Mouse (Mus musculus): ENCODE data around the gene Rit1. TPM values are rescaled to one million over a fixed set of nuclear protein-coding genes. Genes with fewer than 3 reads are reported as not detected.
"Not testable (repeated sequence)": the region's sequence is repeated elsewhere in the genome, so short reads cannot be mapped to it uniquely, and the experiment has no call there.

The Rit1 gene
- polyA plus RNA-seq, 1 experiment from 2014 or later = 46.2 TPM

DNA sequence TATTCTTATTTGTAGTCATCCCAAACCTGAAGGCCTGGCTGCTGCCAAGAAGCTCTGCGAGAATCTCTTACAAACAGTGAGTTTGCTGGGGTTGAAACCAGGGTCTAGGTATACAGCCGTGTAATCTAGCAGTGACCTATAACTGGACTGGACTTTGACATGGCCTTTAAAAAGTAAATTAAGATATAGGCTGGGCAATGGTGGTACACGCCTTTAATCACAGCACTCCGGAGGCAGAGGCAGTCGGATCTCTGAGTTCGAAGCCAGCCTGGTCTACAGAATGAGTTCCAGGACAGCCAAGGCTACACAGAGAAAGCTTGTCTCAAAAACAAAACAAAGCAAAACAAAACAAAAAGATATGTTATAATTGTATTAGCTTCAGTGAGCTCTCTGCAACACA lies 17.8 kb upstream of the Rit1 start:
- no peak overlapping the region for H3K4me2 ChIP-seq (replicated peaks)
- H3K4me3 ChIP-seq = no peak overlapping the region
- H3K9me3 ChIP-seq = no peaks in the 10 kb centered on the region
- no peak overlapping the region for H3K9ac ChIP-seq
- ATAC-seq (ENCODE audit: insufficient number of reproducible peaks, insufficient read depth, low FRiP score, low TSS enrichment) = no peak
- no peaks in the 10 kb centered on the region for H3K27me3 ChIP-seq
- H3K27ac ChIP-seq = no peak overlapping the region
- no peaks in the 10 kb centered on the region for H3K4me1 ChIP-seq
- peaks cover 87% of the 10 kb centered on the region for H3K36me3 ChIP-seq
- WGBS = 92% methylated on average over 6 of the region's 6 CpGs

DNA sequence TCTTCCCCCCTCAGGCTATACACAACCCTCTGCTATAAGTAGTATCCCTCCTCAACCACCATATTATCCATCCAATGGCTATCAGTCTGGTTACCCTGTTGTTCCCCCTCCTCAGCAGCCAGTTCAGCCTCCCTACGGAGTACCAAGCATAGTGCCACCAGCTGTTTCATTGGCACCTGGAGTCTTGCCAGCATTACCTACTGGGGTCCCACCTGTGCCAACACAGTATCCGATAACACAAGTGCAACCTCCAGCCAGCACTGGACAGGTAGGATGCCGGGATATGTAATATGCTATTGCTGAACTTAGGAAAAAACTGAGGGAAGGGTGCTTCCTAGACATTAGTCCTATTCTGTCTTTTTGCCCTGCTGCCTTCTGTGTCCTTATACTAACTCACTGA lies 16.4 kb upstream of the Rit1 start:
- Histone ChIP-seq H3K36me3 (peaks cover 87% of the 10 kb centered on the region), H3K4me1 (no peaks in the 10 kb centered on the region), H3K27me3 (no peaks in the 10 kb centered on the region), H3K27ac (no peak overlapping the region), H3K4me2 (replicated peaks) (no peak overlapping the region), H3K9ac (no peak overlapping the region), H3K9me3 (no peaks in the 10 kb centered on the region), H3K4me3 (no peak overlapping the region)
- WGBS = 96% methylated on average over 3 of the region's 3 CpGs
- no peak for ATAC-seq (ENCODE audit: insufficient number of reproducible peaks, insufficient read depth, low FRiP score, low TSS enrichment)

DNA sequence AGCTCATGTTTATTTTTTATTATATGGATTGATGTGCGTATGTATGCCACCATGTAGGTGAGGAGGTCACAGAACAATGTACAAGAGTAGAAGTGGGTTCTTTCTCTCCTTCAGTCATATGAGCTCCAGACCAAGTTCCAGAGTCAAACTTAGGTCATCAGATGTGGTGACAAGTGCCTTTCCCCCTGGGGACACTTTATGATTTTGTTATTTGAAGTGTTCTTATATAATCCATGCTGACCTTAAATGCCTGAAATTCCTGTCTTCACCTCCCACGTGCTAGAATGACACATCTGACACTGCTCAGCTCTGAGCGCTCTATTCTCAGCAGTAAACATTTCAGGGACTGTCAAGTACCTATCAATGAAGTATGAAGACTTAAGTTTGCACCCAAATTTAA lies 15.4 kb upstream of the Rit1 start:
- no peak overlapping the region for H3K9ac ChIP-seq
- H3K27me3 ChIP-seq = no peaks in the 10 kb centered on the region
- H3K4me1 ChIP-seq = no peaks in the 10 kb centered on the region
- no peak overlapping the region for H3K27ac ChIP-seq
- ATAC-seq (ENCODE audit: insufficient number of reproducible peaks, insufficient read depth, low FRiP score, low TSS enrichment) = no peak
- no peak overlapping the region for H3K4me3 ChIP-seq
- H3K9me3 ChIP-seq = no peaks in the 10 kb centered on the region
- H3K4me2 ChIP-seq (replicated peaks) = no peak overlapping the region
- WGBS = 67% methylated on average over 3 of the region's 3 CpGs
- peaks cover 81% of the 10 kb centered on the region for H3K36me3 ChIP-seq

DNA sequence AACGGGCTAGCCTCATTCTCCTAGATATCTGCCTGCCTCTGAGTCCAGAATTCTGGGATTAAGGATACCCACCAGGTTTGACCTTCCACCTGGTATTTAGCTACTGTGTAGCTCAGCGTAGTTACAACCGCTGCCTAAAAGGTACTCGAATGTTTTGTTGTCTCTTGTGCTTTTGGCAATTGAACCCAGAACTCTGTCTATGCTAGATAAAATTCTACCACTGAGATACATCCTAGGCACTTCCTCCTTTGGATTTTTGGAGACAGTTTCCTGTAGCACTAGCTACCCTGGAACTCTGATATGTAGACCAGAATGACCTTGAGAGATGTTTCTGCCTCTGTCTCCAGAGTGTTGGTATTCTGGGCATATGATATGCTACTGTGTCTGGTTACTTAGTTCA lies 2.9 kb upstream of the Rit1 start:
- ATAC-seq (ENCODE audit: insufficient number of reproducible peaks, insufficient read depth, low FRiP score, low TSS enrichment) = no peak
- WGBS = 95% methylated on average over 4 of the region's 4 CpGs
- H3K27ac ChIP-seq = no peak overlapping the region

DNA sequence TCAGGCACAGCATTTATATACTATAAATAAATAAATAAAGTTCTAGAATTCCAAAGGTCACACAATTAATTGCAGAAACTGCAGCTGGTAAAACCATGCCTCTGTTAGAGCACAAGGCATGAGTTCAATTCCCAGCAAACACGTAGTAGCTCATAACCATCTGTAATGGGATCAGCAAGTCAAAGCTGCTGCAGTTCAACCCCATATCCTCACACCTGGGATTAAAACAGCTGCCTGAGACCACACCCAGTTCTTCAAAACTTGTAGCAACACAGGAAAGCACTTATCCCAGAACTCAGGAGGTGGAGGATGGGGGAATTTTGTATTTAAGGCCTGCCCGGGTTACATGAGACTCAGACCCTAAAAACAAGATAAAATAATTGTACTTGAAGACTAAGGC lies 1.9 kb upstream of the Rit1 start:
- Histone ChIP-seq H3K27me3 (no peaks in the 10 kb centered on the region), H3K9ac (no peak overlapping the region), H3K4me2 (replicated peaks) (no peak overlapping the region), H3K4me1 (peaks cover 19% of the 10 kb centered on the region; the same call in 1 of the 2 replicates), H3K4me3 (no peak overlapping the region), H3K27ac (no peak overlapping the region; the same call in 1 of the 2 replicates), H3K9me3 (no peaks in the 10 kb centered on the region), H3K36me3 (peaks cover 56% of the 10 kb centered on the region)
- 68% methylated on average over 2 of the region's 2 CpGs for WGBS
- ATAC-seq (ENCODE audit: insufficient number of reproducible peaks, insufficient read depth, low FRiP score, low TSS enrichment) = no peak

More for the DNA sequence above, 2.9 kb upstream of the Rit1 start:
- H3K4me2 ChIP-seq (replicated peaks) = no peak overlapping the region
- H3K36me3 ChIP-seq = peaks cover 56% of the 10 kb centered on the region
- H3K9me3 ChIP-seq = no peaks in the 10 kb centered on the region
- H3K9ac ChIP-seq = no peak overlapping the region
- peaks cover 14% of the 10 kb centered on the region; the same call in 1 of the 2 replicates for H3K4me1 ChIP-seq
- no peak overlapping the region for H3K4me3 ChIP-seq
- no peaks in the 10 kb centered on the region for H3K27me3 ChIP-seq

DNA sequence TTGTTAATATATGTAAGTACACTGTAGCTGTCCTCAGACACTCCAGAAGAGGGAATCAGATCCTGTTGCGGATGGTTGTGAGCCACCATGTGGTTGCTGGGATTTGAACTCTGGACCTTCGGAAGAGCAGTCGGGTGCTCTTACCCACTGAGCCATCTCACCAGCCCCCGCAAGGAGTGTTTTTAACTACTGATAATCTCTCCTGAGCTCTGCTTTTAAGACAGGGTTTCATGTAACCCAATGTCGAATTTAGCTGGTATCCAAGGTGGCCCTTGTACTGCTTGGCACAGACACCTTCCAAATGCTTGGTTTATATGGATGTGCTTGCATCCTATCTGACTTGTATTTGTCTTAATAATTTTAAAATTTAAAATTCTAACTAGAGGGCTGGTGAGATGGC lies 922 bp upstream of the Rit1 start:
- H3K36me3 ChIP-seq = peaks cover 56% of the 10 kb centered on the region
- 86% methylated on average over 5 of the region's 5 CpGs for WGBS
- ATAC-seq (ENCODE audit: insufficient number of reproducible peaks, insufficient read depth, low FRiP score, low TSS enrichment) = not testable (repeated sequence)

DNA sequence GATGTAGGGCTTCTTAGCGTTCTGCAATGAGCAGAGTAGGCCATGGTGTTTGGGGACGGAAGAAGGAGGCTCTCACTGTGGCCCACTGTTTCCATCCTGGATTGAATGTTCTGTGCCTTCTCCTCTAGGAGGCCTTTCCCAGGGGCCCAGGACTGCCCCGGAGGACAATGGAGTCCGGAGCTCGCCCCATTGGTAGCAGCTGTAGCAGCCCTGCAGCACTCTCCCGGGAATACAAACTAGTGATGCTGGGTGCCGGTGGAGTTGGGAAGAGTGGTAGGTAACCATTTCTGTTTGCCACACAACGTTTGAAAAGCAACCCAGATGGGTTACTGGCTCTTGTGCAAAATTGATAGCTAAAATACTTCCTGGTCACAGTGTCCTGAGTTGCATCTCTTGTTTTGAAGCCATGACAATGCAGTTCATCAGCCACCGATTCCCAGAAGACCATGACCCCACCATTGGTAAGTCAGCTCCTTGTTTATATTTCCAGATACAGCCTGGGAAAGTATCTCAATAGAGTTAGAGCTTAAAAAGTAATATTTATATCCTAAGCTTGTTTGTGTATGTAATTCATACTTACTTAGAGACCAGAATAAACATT lies 660 bp downstream of the Rit1 start:
- peaks cover 19% of the 10 kb centered on the region; the same call in 1 of the 2 replicates for H3K4me1 ChIP-seq
- H3K9ac ChIP-seq = peak overlapping the region; percentile 76
- 9% methylated on average over 9 of the region's 9 CpGs for WGBS
- H3K27me3 ChIP-seq = no peaks in the 10 kb centered on the region
- H3K4me3 ChIP-seq = peak overlapping the region; percentile 78
- no peaks in the 10 kb centered on the region for H3K9me3 ChIP-seq
- H3K4me2 ChIP-seq (replicated peaks) = peak overlapping the region; percentile 78
- H3K36me3 ChIP-seq = peaks cover 47% of the 10 kb centered on the region
- H3K27ac ChIP-seq = peak overlapping the region; percentile 73
- ATAC-seq (ENCODE audit: insufficient number of reproducible peaks, insufficient read depth, low FRiP score, low TSS enrichment) = peak; percentile 70

More for the DNA sequence above, 922 bp upstream of the Rit1 start:
- peaks cover 19% of the 10 kb centered on the region; the same call in 1 of the 2 replicates for H3K4me1 ChIP-seq
- H3K4me3 ChIP-seq; H3K4me2 ChIP-seq (replicated peaks); H3K9me3 ChIP-seq; H3K27ac ChIP-seq; H3K27me3 ChIP-seq; H3K9ac ChIP-seq: not testable (repeated sequence)

DNA sequence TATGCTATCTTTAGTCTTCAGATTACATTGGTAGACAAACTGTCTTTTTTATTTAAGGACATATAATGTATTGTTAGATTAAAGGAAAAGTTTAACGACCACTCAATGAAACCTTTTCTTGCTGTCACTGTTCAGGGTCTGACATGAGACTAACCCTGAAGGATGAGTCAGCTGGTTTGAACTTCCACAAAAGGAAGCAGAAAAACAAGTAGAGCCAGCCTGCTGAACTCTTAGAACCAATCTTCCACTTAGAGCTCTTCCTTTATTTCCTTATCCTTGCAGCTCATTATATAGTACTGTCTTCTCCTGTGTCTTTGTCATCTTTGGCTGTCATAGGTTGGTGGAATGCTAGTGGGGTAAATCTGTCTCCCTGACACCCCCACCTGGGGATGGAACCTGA lies 1.2 kb downstream of the Rit1 start:
- peak overlapping the region; percentile 13 for H3K4me3 ChIP-seq

DNA sequence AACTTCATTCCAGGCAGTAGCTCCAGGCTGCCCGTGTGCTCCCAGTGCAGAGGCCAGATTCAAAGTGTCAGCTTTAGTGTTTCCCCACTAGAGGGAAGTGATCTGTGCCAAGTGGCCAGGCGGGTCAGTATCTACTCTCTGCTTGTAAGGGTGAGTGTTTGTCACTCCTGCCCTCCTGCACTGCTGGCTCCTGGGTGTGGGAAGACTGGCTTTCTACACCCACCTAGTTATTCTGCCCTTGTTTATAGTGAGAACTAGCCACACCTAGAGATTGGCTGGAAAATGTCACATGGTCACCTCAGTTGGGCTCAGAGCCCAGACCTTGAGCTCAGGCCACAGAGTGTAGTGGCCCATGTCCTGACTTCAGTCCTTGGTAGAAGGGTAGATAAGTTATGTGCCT lies 2.5 kb downstream of the Rit1 start:
- Histone ChIP-seq H3K4me3 (no peak overlapping the region), H3K36me3 (peaks cover 41% of the 10 kb centered on the region), H3K4me1 (peaks cover 19% of the 10 kb centered on the region; the same call in 1 of the 2 replicates), H3K27ac (no peak overlapping the region), H3K9ac (no peak overlapping the region), H3K27me3 (no peaks in the 10 kb centered on the region), H3K4me2 (replicated peaks) (no peak overlapping the region), H3K9me3 (no peaks in the 10 kb centered on the region)
- ATAC-seq (ENCODE audit: insufficient number of reproducible peaks, insufficient read depth, low FRiP score, low TSS enrichment) = no peak
- 85% methylated on average over 2 of the region's 2 CpGs for WGBS

More for the DNA sequence above, 1.2 kb downstream of the Rit1 start:
- Histone ChIP-seq H3K4me1 (peaks cover 19% of the 10 kb centered on the region; the same call in 1 of the 2 replicates), H3K27ac (0 out of 2 replicates have a peak overlapping the region, but pooled peaks have one; percentile 41), H3K9ac (peak overlapping the region; percentile 20; the same call in 1 of the 2 replicates), H3K4me2 (replicated peaks) (peak overlapping the region; percentile 37), H3K36me3 (peaks cover 41% of the 10 kb centered on the region), H3K27me3 (no peaks in the 10 kb centered on the region), H3K9me3 (no peaks in the 10 kb centered on the region)
- whole genome bisulfite sequencing = 58% methylated on average over 1 of the region's 1 CpGs
- no peak for ATAC-seq (ENCODE audit: insufficient number of reproducible peaks, insufficient read depth, low FRiP score, low TSS enrichment)

DNA sequence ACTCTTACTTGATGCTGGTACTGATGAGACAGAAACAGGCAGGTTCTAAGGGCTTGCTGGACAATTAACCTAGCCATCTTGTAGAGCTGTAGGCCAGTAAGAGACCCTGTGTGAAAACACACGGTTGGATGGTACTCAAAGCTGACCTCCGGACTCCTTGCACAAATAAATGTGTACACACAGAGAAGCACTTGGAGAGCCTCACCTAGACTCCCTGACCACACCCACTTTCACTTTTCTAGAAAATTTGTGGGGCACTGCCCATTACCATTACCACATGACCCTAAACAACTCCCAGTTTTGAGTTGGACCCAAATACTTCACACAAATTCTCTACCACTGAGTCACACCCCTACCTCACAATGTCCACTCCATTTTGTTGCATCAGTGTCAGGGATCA lies 19.9 kb downstream of the Rit1 start:
- no peaks in the 10 kb centered on the region for H3K27me3 ChIP-seq
- WGBS = 93% methylated on average over 2 of the region's 2 CpGs
- no peak overlapping the region for H3K27ac ChIP-seq
- no peak for ATAC-seq (ENCODE audit: insufficient number of reproducible peaks, insufficient read depth, low FRiP score, low TSS enrichment)
- no peaks in the 10 kb centered on the region for H3K4me1 ChIP-seq
- H3K4me3 ChIP-seq = no peak overlapping the region
- no peak overlapping the region for H3K4me2 ChIP-seq (replicated peaks)
- peaks cover 1% of the 10 kb centered on the region for H3K36me3 ChIP-seq
- H3K9ac ChIP-seq = no peak overlapping the region
- H3K9me3 ChIP-seq = no peaks in the 10 kb centered on the region

DNA sequence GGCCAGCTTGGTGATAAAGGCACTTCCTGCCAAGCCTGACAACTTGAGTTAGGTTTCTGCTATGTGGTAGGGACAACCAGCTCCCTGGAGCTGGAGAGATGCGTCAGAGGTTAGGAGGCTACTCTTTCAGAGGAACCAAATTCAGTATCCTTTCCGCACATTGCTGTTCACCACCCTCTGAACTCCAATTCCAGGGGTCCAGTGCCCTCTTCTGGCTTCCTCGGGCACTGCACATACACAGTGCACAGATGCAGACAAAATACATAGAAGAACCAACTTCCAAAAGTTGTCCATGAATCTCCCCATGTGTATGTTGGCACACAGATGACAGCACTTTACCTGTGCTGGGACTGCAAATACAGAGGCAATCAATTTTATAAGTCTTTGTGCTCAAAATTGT lies 22.0 kb downstream of the Rit1 start:
- H3K36me3 ChIP-seq = peaks cover 3% of the 10 kb centered on the region
- no peak overlapping the region for H3K4me2 ChIP-seq (replicated peaks)
- no peak overlapping the region for H3K4me3 ChIP-seq
- H3K27ac ChIP-seq = no peak overlapping the region
- WGBS = 55% methylated on average over 3 of the region's 3 CpGs
- H3K9me3 ChIP-seq = no peaks in the 10 kb centered on the region
- no peaks in the 10 kb centered on the region for H3K27me3 ChIP-seq
- H3K4me1 ChIP-seq = no peaks in the 10 kb centered on the region
- no peak overlapping the region for H3K9ac ChIP-seq
- ATAC-seq (ENCODE audit: insufficient number of reproducible peaks, insufficient read depth, low FRiP score, low TSS enrichment) = no peak

DNA sequence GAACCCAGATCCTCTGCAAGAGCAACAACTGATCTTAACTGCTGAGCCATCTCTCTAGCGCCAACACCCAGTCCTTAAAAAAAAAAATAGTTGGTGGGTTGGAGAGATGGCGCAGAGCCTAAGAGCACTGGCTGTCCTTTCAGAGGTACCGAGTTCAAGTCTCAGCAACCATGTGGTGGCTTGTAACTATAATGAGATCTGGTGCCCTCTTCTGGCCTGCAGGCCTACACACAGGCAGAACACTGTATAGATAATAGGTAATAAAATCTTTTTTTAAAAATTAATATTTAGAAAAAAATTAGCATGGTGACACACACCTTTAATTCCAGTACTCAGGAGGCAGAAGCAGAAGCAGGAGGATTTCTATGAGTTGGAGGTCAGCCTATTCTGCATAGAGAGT lies 23.5 kb downstream of the Rit1 start:
- no peak for ATAC-seq (ENCODE audit: insufficient number of reproducible peaks, insufficient read depth, low FRiP score, low TSS enrichment)
- H3K9me3 ChIP-seq = no peaks in the 10 kb centered on the region
- H3K27ac ChIP-seq = no peak overlapping the region
- no peak overlapping the region for H3K9ac ChIP-seq
- no peaks in the 10 kb centered on the region for H3K27me3 ChIP-seq
- H3K4me2 ChIP-seq (replicated peaks) = no peak overlapping the region
- no peak overlapping the region for H3K4me3 ChIP-seq
- H3K36me3 ChIP-seq = peaks cover 6% of the 10 kb centered on the region
- H3K4me1 ChIP-seq = no peaks in the 10 kb centered on the region
- 96% methylated on average over 3 of the region's 3 CpGs for WGBS
